Comparison of ENCODE assay signal across 10 mouse cellular contexts in genomic region chrX:42361400-42362028, GRCm38 (mm10).
DNase-seq lines count a peak whose midpoint lies in the region; ATAC-seq and TF ChIP-seq lines count a peak whose summit lies in the region.
"Had no signal": no experiment of that assay in that cellular context is flagged by ENCODE, and none has a peak within 500 bp of the region (broad histone marks: within the 10 kb centered on the region; RNA-seq: fewer than 3 reads in every experiment).

No protein-coding gene starts in this region.

- H3K9ac ChIP-seq in embryonic facial prominence, embryonic 12.5 days = no peak overlapping the region
- no peak overlapping the region for H3K9ac ChIP-seq in hindbrain, embryonic 13.5 days

- H3K4me3 ChIP-seq in gastrocnemius, adult 2 months = no peak overlapping the region
- H3K4me3 ChIP-seq in embryonic facial prominence, embryonic 12.5 days = no peak overlapping the region
- H3K4me3 ChIP-seq in hindbrain, embryonic 13.5 days = no peak overlapping the region
- no peak overlapping the region for H3K4me3 ChIP-seq in kidney, adult 2 months (ENCODE audit: insufficient read depth, low read depth, low read length)

- no peaks in the 10 kb centered on the region for H3K4me1 ChIP-seq in embryonic facial prominence, embryonic 12.5 days
- H3K4me1 ChIP-seq in hindbrain, embryonic 13.5 days (replicated peaks) = peaks cover 10% of the 10 kb centered on the region
- no peaks in the 10 kb centered on the region for H3K4me1 ChIP-seq in kidney, adult 2 months (ENCODE audit: control insufficient read depth, insufficient read depth, low read length)

- intact Hi-C loops in gastrocnemius, adult 2 months (cut with DNase I) = no loop called here
- intact Hi-C loops in gastrocnemius, postnatal 36 days (cut with DNase I) = no loop called here

- no peak for DNase-seq in gastrocnemius, adult 2 months
- no peak for DNase-seq in gastrocnemius, postnatal 36 days
- peak; percentile 20 for DNase-seq in neural tube, embryonic 10.5 days (ENCODE audit: extremely low spot score, low spot score)
- DNase-seq in kidney, adult 2 months = no peak
- DNase-seq in ovary, postnatal 36 days (ENCODE audit: low spot score) = no peak
- DNase-seq: lung, postnatal 14 days had no signal

- 0 out of 2 replicates have a peak, but pooled peaks have one; percentile 52 for ATAC-seq in embryonic facial prominence, embryonic 12.5 days (ENCODE audit: insufficient number of reproducible peaks, insufficient read depth, low FRiP score, low TSS enrichment)
- peak; percentile 89 for ATAC-seq in hindbrain, embryonic 13.5 days (ENCODE audit: low FRiP score)
- no peak for ATAC-seq in granulocyte monocyte progenitor cell, adult 5-6 weeks (replicated peaks; ENCODE audit: poor library complexity, severe bottlenecking)
- ATAC-seq: intestine, postnatal 0 days had no signal

- H3K36me3 ChIP-seq in embryonic facial prominence, embryonic 12.5 days = no peaks in the 10 kb centered on the region
- H3K36me3 ChIP-seq in hindbrain, embryonic 13.5 days = no peaks in the 10 kb centered on the region
- H3K36me3 ChIP-seq in kidney, adult 2 months (ENCODE audit: control insufficient read depth, insufficient read depth, low read length) = no peaks in the 10 kb centered on the region

- no peaks in the 10 kb centered on the region for H3K27me3 ChIP-seq in embryonic facial prominence, embryonic 12.5 days
- no peaks in the 10 kb centered on the region for H3K27me3 ChIP-seq in hindbrain, embryonic 13.5 days
- H3K27me3 ChIP-seq in kidney, adult 2 months (replicated peaks; ENCODE audit: control insufficient read depth, insufficient read depth, low read length) = no peaks in the 10 kb centered on the region

- 27% methylated on average over 15 of the region's 15 CpGs for WGBS in embryonic facial prominence, embryonic 12.5 days
- 18% methylated on average over 15 of the region's 15 CpGs for WGBS in hindbrain, embryonic 13.5 days
- WGBS in kidney, adult 2 months = 60% methylated on average over 15 of the region's 15 CpGs

- no peaks in the 10 kb centered on the region for H3K9me3 ChIP-seq in embryonic facial prominence, embryonic 12.5 days
- no peaks in the 10 kb centered on the region for H3K9me3 ChIP-seq in hindbrain, embryonic 13.5 days

- H3K27ac ChIP-seq in gastrocnemius, adult 2 months = peak overlapping the region; percentile 77; the same call in 1 of the 2 replicates
- H3K27ac ChIP-seq in embryonic facial prominence, embryonic 12.5 days = no peak overlapping the region
- H3K27ac ChIP-seq in hindbrain, embryonic 13.5 days = peak overlapping the region; percentile 79
- H3K27ac ChIP-seq in kidney, adult 2 months (ENCODE audit: insufficient read depth, low read depth, low read length) = no peak overlapping the region

- TF ChIP-seq POLR2A in kidney, adult 2 months (IDR thresholded peaks at IDR 0.05; ENCODE audit: low read depth, low read length) = no peak

- H3K4me2 ChIP-seq in embryonic facial prominence, embryonic 12.5 days (replicated peaks) = peak overlapping the region; percentile 22; the same call in 1 of the 2 replicates
- H3K4me2 ChIP-seq in hindbrain, embryonic 13.5 days = peak overlapping the region; percentile 46

- TF ChIP-seq CTCF in gastrocnemius, adult 2 months (IDR thresholded peaks at IDR 0.05) = no peak
- no peak for TF ChIP-seq CTCF in kidney, adult 2 months (conservative IDR thresholded peaks at IDR 0.05; ENCODE audit: insufficient read depth, insufficient read length, low read depth, low read length)

Comparison
In these comparisons a context has a peak if more than half of its experiments do, and no peak if none do; other contexts are left out.
1. H3K27ac ChIP-seq: peak in gastrocnemius, adult 2 months (single experiment) and hindbrain, embryonic 13.5 days (single experiment); none in embryonic facial prominence, embryonic 12.5 days (single experiment) and kidney, adult 2 months (single experiment).